ENCODE assay signal across 9 mouse cellular contexts in the genomic region with DNA sequence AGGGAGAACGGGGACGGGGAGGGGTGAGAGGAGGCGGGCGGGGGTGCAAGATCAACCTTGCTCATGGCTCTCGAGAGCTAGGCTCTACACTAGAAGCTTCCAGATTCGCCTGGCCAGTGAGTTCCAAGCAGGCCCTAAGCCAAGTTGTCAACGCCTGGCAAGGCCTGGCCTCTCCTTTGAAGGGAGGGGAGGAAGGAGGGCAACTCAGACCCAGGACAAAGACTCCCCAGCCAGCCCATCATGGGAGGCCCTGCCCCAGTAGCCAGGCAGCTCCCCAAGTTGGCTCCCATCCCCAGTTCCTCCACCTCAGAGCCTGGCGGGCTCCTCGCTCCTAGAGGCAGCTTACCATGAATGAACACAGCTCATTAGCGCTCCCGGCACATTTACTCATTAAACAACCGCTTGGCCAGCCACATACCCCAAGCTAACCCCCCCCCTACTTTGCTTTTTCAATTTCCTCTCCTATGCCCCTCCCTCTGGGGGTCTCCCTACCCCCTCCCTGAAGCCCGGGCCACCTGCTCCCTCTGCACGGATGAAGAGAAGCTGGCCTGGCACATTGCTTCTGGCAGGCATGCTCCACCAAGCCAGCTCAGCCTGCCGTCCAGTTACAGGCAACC. TPM values are rescaled to one million over a fixed set of nuclear protein-coding genes. Genes with fewer than 3 reads are reported as not detected.
A peak's percentile ranks its signal among the peaks of the same experiment; 100 is the strongest.
DNase-seq lines count a peak whose midpoint lies in the region; ATAC-seq and TF ChIP-seq lines count a peak whose summit lies in the region.
"Had no signal": no experiment of that assay in that cellular context is flagged by ENCODE, and none has a peak within 500 bp of the region (broad histone marks: within the 10 kb centered on the region; RNA-seq: fewer than 3 reads in every experiment).

No protein-coding gene starts in this region.

- peak overlapping the region; percentile 71 for H3K27ac ChIP-seq in kidney, embryonic 15.5 days
- peak overlapping the region; percentile 69 for H3K27ac ChIP-seq in midbrain, embryonic 12.5 days (replicated peaks)
- no peak overlapping the region for H3K27ac ChIP-seq in liver, embryonic 12.5 days
- H3K27ac ChIP-seq: liver, embryonic 15.5 days had no signal

- 39% methylated on average over 15 of the region's 15 CpGs for WGBS in kidney, embryonic 15.5 days
- 38% methylated on average over 15 of the region's 15 CpGs for WGBS in midbrain, embryonic 12.5 days
- 59% methylated on average over 14 of the region's 15 CpGs for WGBS in liver, embryonic 12.5 days (ENCODE audit: insufficient replicate concordance)

- POLR2A ChIA-PET in Patski (lab: Charles Lee), result no interaction called here

- ATAC-seq in Patski, result no peak
- peak; percentile 81 for ATAC-seq in kidney, embryonic 15.5 days (replicated peaks; ENCODE audit: low FRiP score)
- peak; percentile 87 for ATAC-seq in midbrain, embryonic 12.5 days (ENCODE audit: low FRiP score, low read depth)
- ATAC-seq in liver, embryonic 12.5 days, result no peak

- H3K27me3 ChIP-seq in Patski, result peaks cover 49% of the 10 kb centered on the region
- H3K27me3 ChIP-seq in kidney, embryonic 15.5 days, result peaks cover 33% of the 10 kb centered on the region
- H3K27me3 ChIP-seq in midbrain, embryonic 12.5 days, result peaks cover 48% of the 10 kb centered on the region
- H3K27me3 ChIP-seq in liver, embryonic 12.5 days (replicated peaks), result peaks cover 61% of the 10 kb centered on the region

- no peak overlapping the region for H3K4me2 ChIP-seq in kidney, embryonic 15.5 days
- 0 out of 2 replicates have a peak overlapping the region, but pooled peaks have one; percentile 6 for H3K4me2 ChIP-seq in midbrain, embryonic 12.5 days (replicated peaks)
- H3K4me2 ChIP-seq in liver, embryonic 12.5 days, result no peak overlapping the region
- H3K4me2 ChIP-seq: liver, embryonic 15.5 days had no signal

- in situ Hi-C loops in Patski (cut with MboI; ENCODE audit: low pct_unique_long_range_greater_than_20kb), result no loop called here

- no peaks in the 10 kb centered on the region for H3K9me3 ChIP-seq in kidney, embryonic 15.5 days (replicated peaks)
- no peaks in the 10 kb centered on the region for H3K9me3 ChIP-seq in midbrain, embryonic 12.5 days
- H3K9me3 ChIP-seq in liver, embryonic 12.5 days (replicated peaks), result no peaks in the 10 kb centered on the region
- H3K9me3 ChIP-seq: liver, embryonic 15.5 days had no signal

- no peak for TF ChIP-seq CTCF in Patski (IDR thresholded peaks at IDR 0.05)

- H3K4me3 ChIP-seq in kidney, embryonic 15.5 days (replicated peaks), result no peak overlapping the region
- no peak overlapping the region for H3K4me3 ChIP-seq in midbrain, embryonic 12.5 days
- no peak overlapping the region for H3K4me3 ChIP-seq in liver, embryonic 12.5 days
- H3K4me3 ChIP-seq: liver, embryonic 15.5 days had no signal

- CTCF ChIA-PET in Patski (lab: Charles Lee), result interaction anchor here (1.0 to 2.0 kb wide), 3 partner anchors 11 to 90 kb away, joined by 3 to 5 read pairs (median 3); no protein-coding TSS in a partner anchor

- peak; percentile 24 for DNase-seq in Patski (ENCODE audit: low read depth, low spot score)
- DNase-seq in cerebellum, adult 11 months, result peak; percentile 6
- DNase-seq in frontal cortex, postnatal 10 days (ENCODE audit: low spot score in 2 of 2), result peak; percentile 71 to 80
- DNase-seq in thymus, postnatal 14 days, result no peak
- no peak for DNase-seq in testis, postnatal 10 days (ENCODE audit: low spot score)

- no peaks in the 10 kb centered on the region for H3K36me3 ChIP-seq in kidney, embryonic 15.5 days
- H3K36me3 ChIP-seq in midbrain, embryonic 12.5 days, result no peaks in the 10 kb centered on the region
- H3K36me3 ChIP-seq in liver, embryonic 12.5 days, result no peaks in the 10 kb centered on the region
- H3K36me3 ChIP-seq: liver, embryonic 15.5 days had no signal

- H3K4me1 ChIP-seq in kidney, embryonic 15.5 days, result peaks cover 60% of the 10 kb centered on the region
- H3K4me1 ChIP-seq in midbrain, embryonic 12.5 days, result peaks cover 55% of the 10 kb centered on the region
- peaks cover 13% of the 10 kb centered on the region for H3K4me1 ChIP-seq in liver, embryonic 12.5 days
- H3K4me1 ChIP-seq: liver, embryonic 15.5 days had no signal

- H3K9ac ChIP-seq in kidney, embryonic 15.5 days, result no peak overlapping the region
- no peak overlapping the region for H3K9ac ChIP-seq in midbrain, embryonic 12.5 days (replicated peaks)
- H3K9ac ChIP-seq in liver, embryonic 12.5 days, result no peak overlapping the region
- H3K9ac ChIP-seq: liver, embryonic 15.5 days had no signal

RNA-seq across cellular contexts. Expression of a gene that starts 2.6 kb away (rescaled TPM):
- 0.08 TPM for polyA plus RNA-seq in Patski (2021)
- polyA plus RNA-seq in kidney, embryonic 15.5 days (2015; fragmentation: Nextera tagmentation; extraction: Ambion mirVana), result 6.1 and 6.3 TPM in 2 replicates
- 12.2 and 14.8 TPM in 2 replicates for polyA plus RNA-seq in midbrain, embryonic 12.5 days (2016; fragmentation: Nextera tagmentation; extraction: Ambion mirVana)
- 0.07 and 0.10 TPM in 2 replicates for polyA plus RNA-seq in liver, embryonic 12.5 days (2016; fragmentation: Nextera tagmentation; extraction: Ambion mirVana)

RNA-seq across cellular contexts. Expression of a gene that starts 55.8 kb away (rescaled TPM):
- 13.6 TPM for polyA plus RNA-seq in Patski (2021)
- 29.7 and 29.9 TPM in 2 replicates for polyA plus RNA-seq in kidney, embryonic 15.5 days (2015; fragmentation: Nextera tagmentation; extraction: Ambion mirVana)
- polyA plus RNA-seq in midbrain, embryonic 12.5 days (2016; fragmentation: Nextera tagmentation; extraction: Ambion mirVana), result 27.8 and 29.5 TPM in 2 replicates
- 37.6 and 40.7 TPM in 2 replicates for polyA plus RNA-seq in liver, embryonic 12.5 days (2016; fragmentation: Nextera tagmentation; extraction: Ambion mirVana)

Comparison
In these comparisons a context has a peak if more than half of its experiments do, and no peak if none do; other contexts are left out.
1. ATAC-seq: peak in kidney, embryonic 15.5 days (single experiment) and midbrain, embryonic 12.5 days (single experiment); none in Patski (single experiment) and liver, embryonic 12.5 days (single experiment).
2. DNase-seq: peak in Patski (single experiment), cerebellum, adult 11 months (single experiment) and frontal cortex, postnatal 10 days (2 of 2); none in thymus, postnatal 14 days (single experiment) and testis, postnatal 10 days (single experiment).